Mouse (Mus musculus) liver, embryonic 12.5 days (tissue): ENCODE measurements around the gene Gm28048. TPM values are rescaled to one million over a fixed set of nuclear protein-coding genes. Genes with fewer than 3 reads are reported as not detected.
A peak's percentile ranks its signal among the peaks of the same experiment; 100 is the strongest.

Experiments
- ATAC-seq: fragments of 200-750 bp; cut with Nextera tagmentation; 2 replicates; pipeline ENCODE4 v1.8.0; 2017; ENCODE audit warnings: moderate number of reproducible peaks, mild to moderate bottlenecking, moderate library complexity
- H3K27ac ChIP-seq: fragments of 300-500 bp; sonication (generic); 2 replicates; pipeline ENCODE4 v1.5.1; 2016; ENCODE audit warnings: mild to moderate bottlenecking
- H3K27me3 ChIP-seq: fragments of 300-500 bp; sonication (generic); replicated peaks from 2 replicates; pipeline ENCODE4 v1.6.1; 2016; ENCODE audit warnings: mild to moderate bottlenecking, moderate library complexity
- H3K36me3 ChIP-seq: fragments of 300-500 bp; sonication (generic); 2 replicates; pipeline ENCODE4 v1.6.1; 2016; ENCODE audit warnings: mild to moderate bottlenecking, moderate library complexity
- H3K4me1 ChIP-seq: fragments of 300-500 bp; sonication (generic); 2 replicates; pipeline ENCODE4 v1.6.1; 2016
- H3K4me2 ChIP-seq: fragments of 300-500 bp; sonication (generic); 2 replicates; pipeline ENCODE4 v1.6.1; 2016; ENCODE audit warnings: mild to moderate bottlenecking, moderate library complexity
- H3K4me3 ChIP-seq: fragments of 300-500 bp; sonication (generic); 2 replicates; pipeline ENCODE4 v1.5.1; 2016; ENCODE audit warnings: mild to moderate bottlenecking, moderate library complexity
- H3K9ac ChIP-seq: fragments of 300-500 bp; sonication (generic); 2 replicates; pipeline ENCODE4 v1.6.1; 2016; ENCODE audit warnings: mild to moderate bottlenecking, moderate library complexity
- H3K9me3 ChIP-seq: fragments of 300-500 bp; sonication (generic); replicated peaks from 2 replicates; pipeline ENCODE4 v1.6.1; 2016; ENCODE audit warnings: mild to moderate bottlenecking, moderate library complexity
- WGBS: fragments of 180-500 bp; shearing (Covaris S2); methylation state at CpG from one replicate; pipeline ENCODE4 v1.1.7; 2016; ENCODE audit not compliant: insufficient replicate concordance; 5-methylcytosine and 5-hydroxymethylcytosine counted together
- polyA plus RNA-seq: library from polyadenylated mRNA; unstranded; fragments of >200 nt; fragmentation: Nextera tagmentation; extraction: Ambion mirVana; gene quantifications from 2 replicates; pipeline ENCODE4 v1.2.1, GENCODE M21; 2016

Gm28048 gene
- polyA plus RNA-seq = 10.2 and 10.9 TPM in 2 replicates

DNA sequence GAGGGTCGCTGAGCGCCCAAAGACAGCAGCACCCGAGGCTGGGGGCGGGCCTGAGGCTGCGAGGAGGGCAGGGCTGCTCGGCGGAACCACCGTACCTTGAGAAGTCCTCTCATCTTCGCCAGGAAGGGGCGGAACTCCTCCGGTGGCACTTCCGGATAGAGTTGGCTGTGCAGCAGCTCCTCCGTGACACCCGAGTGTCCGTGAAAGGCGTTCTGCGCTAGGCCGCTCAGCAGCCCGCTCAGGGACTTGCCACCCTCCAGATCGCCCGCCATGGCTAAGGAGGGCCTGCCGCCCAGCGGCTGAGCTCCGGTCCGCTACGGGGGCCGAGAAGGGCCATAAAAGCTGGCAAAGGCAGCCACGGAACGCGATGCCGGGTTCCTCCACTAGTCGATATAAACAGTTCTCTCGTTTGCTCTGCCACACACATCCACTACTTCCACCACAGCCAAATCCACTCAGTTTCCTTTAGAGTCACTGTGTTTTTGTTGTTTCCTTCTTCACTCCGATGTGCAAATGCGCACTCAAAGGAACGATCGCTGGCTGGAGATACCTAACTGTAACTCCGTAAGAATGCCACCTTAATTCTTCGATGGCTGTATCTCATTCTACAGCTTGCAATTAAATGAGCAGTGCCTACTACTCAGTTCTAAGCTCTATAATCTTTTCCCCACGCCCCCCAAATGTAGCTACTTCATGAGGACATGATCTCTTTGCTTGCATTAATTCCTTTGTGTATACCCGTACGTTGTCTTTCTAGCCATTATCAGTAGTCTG is at the start of gene Gm28048, which contains the start of gene Commd1:
Gm28048 (minus strand) TSS at position 107 of the 774 bp plus-strand sequence.
Commd1 (minus strand) TSS at position 399 of the 774 bp plus-strand sequence.
- peaks cover 39% of the 10 kb centered on the region for H3K4me1 ChIP-seq
- ATAC-seq = peak; percentile 92
- peak within 1 kb of the TSS; percentile 77 for H3K4me3 ChIP-seq
- H3K36me3 ChIP-seq = peaks cover 28% of the 10 kb centered on the region
- no peaks in the 10 kb centered on the region for H3K9me3 ChIP-seq
- H3K27me3 ChIP-seq = no peaks in the 10 kb centered on the region
- peak within 1 kb of the TSS; percentile 98 for H3K27ac ChIP-seq
- WGBS = 2% methylated on average over 42 of the region's 42 CpGs
- peak within 1 kb of the TSS; percentile 80 for H3K9ac ChIP-seq
- peak within 1 kb of the TSS; percentile 84 for H3K4me2 ChIP-seq

DNA sequence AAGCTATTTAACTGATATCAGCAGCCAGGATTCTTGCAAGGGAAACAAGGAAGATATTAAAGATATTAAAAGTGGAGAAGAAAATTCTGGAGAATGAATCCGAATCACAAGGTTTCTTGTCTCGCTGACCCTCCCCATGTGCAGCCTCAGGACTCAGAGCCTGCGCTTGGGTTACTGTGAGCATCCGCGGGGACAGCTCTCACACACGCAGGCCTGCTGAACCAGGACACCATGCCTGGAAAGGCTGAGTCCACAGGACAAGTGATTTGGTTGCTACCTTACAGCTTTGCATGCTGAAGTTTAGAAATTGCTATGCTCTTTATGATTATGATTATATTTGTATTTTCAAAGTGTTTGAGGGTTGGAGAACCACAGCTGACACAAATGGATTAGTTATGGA is 47.5 kb upstream of the Gm28048 start:
- WGBS = 70% methylated on average over 6 of the region's 6 CpGs
- no peaks in the 10 kb centered on the region for H3K36me3 ChIP-seq
- ATAC-seq = no peak
- H3K4me2 ChIP-seq = no peak overlapping the region
- no peak overlapping the region for H3K4me3 ChIP-seq
- H3K27ac ChIP-seq = no peak overlapping the region
- H3K27me3 ChIP-seq = no peaks in the 10 kb centered on the region
- H3K4me1 ChIP-seq = 0 out of 2 replicates have a peak, but pooled peaks cover 4% of the 10 kb centered on the region
- H3K9me3 ChIP-seq = no peaks in the 10 kb centered on the region
- H3K9ac ChIP-seq = no peak overlapping the region

DNA sequence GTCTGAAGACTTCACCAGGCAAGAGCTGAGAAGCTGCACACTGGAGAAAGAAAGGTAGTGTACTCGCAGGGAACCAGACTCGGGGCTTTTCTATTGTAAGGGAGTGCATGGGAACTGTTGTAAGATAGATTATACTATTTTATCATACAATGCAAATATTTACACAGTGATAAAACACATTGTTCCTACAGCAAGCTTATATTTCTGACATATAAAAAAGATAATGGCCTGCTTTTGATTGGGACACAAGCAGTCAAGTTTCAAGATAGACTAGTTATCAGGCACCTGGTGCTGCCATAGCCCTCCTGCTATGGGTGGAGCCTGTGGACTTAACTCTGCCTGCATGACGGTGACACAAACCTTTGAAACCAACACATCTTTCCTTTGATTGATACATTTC is 47.1 kb upstream of the Gm28048 start:
- no peak overlapping the region for H3K4me3 ChIP-seq
- H3K4me2 ChIP-seq = no peak overlapping the region
- ATAC-seq = no peak
- no peaks in the 10 kb centered on the region for H3K36me3 ChIP-seq
- no peaks in the 10 kb centered on the region for H3K27me3 ChIP-seq
- WGBS = 24% methylated on average over 3 of the region's 3 CpGs
- H3K4me1 ChIP-seq = 0 out of 2 replicates have a peak, but pooled peaks cover 4% of the 10 kb centered on the region
- no peaks in the 10 kb centered on the region for H3K9me3 ChIP-seq
- no peak overlapping the region for H3K9ac ChIP-seq
- no peak overlapping the region for H3K27ac ChIP-seq

DNA sequence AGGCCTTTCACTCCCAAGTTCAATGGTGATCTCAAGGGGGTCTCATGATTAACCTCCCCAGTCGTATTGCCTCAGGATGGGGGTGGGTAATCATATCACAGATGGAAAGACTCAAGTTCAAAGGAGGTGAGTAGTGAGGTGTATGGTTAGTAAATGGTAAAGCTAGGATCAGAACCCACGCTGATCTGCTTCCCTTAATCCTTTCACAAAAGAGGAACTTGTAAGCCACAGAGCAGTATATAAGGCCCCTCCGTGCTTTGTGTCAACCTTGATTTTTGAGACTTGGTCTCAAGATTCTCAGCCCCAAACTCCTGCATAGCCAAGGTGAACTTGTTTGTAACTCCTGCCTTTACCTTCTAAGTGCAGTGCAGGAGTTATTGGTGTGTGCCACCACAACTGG is 42.3 kb upstream of the Gm28048 start:
- no peak for ATAC-seq
- H3K36me3 ChIP-seq = no peaks in the 10 kb centered on the region
- WGBS = 32% methylated on average over 3 of the region's 3 CpGs
- H3K27me3 ChIP-seq = no peaks in the 10 kb centered on the region; the same call in 1 of the 2 replicates
- no peak overlapping the region for H3K4me3 ChIP-seq
- H3K27ac ChIP-seq = no peak overlapping the region
- H3K4me1 ChIP-seq = 0 out of 2 replicates have a peak, but pooled peaks cover 1% of the 10 kb centered on the region
- H3K9ac ChIP-seq = no peak overlapping the region
- H3K4me2 ChIP-seq = no peak overlapping the region
- no peaks in the 10 kb centered on the region for H3K9me3 ChIP-seq

DNA sequence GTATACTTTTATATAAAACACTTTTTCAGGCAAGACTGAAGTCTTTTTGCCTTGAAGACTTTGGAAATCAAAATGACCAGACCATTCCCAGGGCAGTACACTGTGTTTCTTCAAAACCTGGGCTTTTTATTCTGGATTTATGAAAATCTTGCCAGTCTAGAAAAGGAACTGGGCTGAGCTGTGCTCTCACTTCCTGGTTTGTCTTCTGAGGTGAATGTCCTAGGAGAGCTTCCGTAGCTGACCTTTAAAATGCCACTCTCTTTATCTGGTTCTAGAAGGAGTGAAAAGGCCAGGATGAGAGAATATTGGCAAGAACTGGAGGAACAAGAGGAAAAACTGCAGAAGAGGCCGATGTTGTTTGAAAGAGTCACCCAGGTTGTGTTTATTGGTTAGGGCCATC is 41.3 kb upstream of the Gm28048 start:
- Histone ChIP-seq H3K4me2 (no peak overlapping the region), H3K27ac (no peak overlapping the region), H3K4me1 (no peaks in the 10 kb centered on the region), H3K9ac (no peak overlapping the region), H3K9me3 (no peaks in the 10 kb centered on the region), H3K36me3 (no peaks in the 10 kb centered on the region; the same call in 1 of the 2 replicates), H3K4me3 (no peak overlapping the region), H3K27me3 (no peaks in the 10 kb centered on the region; the same call in 1 of the 2 replicates)
- WGBS = 74% methylated on average over 2 of the region's 2 CpGs
- ATAC-seq = no peak

DNA sequence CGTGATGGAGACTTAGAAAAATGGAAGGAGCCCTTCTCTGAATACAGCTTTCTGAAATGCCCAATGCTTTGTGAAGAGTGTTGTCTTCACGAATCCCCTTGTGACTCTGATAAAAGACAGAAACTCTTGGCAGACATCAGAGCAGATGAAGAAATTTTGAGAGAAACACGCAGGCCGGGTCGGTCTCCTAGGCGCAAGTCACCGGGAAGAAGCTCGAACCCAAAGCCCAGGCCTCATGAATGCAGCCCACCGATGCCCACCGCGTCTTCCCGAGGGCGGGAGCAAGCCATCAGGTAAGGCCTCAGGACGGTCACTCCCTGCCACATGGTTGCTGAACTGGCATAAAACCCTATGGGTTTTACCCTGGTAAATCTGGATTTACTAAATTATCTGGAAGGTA is 39.0 kb upstream of the Gm28048 start:
- 85% methylated on average over 14 of the region's 14 CpGs for WGBS
- H3K9ac ChIP-seq = no peak overlapping the region
- no peak overlapping the region for H3K4me3 ChIP-seq
- no peaks in the 10 kb centered on the region; the same call in 1 of the 2 replicates for H3K36me3 ChIP-seq
- H3K27me3 ChIP-seq = no peaks in the 10 kb centered on the region; the same call in 1 of the 2 replicates
- no peaks in the 10 kb centered on the region for H3K9me3 ChIP-seq
- H3K4me1 ChIP-seq = no peaks in the 10 kb centered on the region
- no peak overlapping the region for H3K27ac ChIP-seq
- H3K4me2 ChIP-seq = no peak overlapping the region
- no peak for ATAC-seq

DNA sequence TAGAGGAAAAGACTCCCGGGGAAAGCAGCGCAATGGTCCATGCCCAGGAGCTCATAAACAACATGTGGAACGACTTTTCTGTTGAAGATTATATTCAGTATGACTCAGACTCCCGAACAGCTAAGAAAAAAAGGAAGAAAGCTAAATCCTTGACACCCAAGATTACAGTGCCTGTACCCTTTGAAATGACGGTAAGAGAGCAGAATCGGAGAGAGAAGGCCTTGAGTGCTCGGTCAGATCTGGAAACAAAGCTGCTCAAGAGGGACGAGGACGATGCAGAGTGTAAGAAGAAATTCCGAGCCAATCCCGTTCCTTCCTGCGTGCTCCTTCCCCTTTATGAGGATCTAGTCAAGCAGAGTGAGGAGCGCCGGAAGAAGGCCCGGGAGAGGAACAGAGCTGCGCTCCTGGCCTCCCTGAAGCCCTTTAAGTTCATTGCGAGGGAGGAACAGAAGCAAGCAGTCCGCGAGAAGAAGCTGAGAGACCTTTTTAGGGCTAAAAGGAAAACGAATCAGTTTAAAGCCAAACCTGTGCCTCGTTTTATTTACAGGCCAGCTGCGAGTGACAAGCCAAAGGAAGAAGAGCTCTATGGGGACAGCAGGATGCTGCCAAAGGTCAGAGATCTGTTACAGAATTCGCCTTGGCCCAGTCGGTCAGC is 38.4 kb upstream of the Gm28048 start:
- no peak overlapping the region for H3K27ac ChIP-seq
- H3K9me3 ChIP-seq = no peaks in the 10 kb centered on the region
- no peak overlapping the region for H3K4me2 ChIP-seq
- no peak for ATAC-seq
- no peak overlapping the region for H3K4me3 ChIP-seq
- WGBS = 68% methylated on average over 24 of the region's 24 CpGs
- no peaks in the 10 kb centered on the region; the same call in 1 of the 2 replicates for H3K36me3 ChIP-seq
- H3K9ac ChIP-seq = no peak overlapping the region
- no peaks in the 10 kb centered on the region for H3K4me1 ChIP-seq
- H3K27me3 ChIP-seq = no peaks in the 10 kb centered on the region; the same call in 1 of the 2 replicates

DNA sequence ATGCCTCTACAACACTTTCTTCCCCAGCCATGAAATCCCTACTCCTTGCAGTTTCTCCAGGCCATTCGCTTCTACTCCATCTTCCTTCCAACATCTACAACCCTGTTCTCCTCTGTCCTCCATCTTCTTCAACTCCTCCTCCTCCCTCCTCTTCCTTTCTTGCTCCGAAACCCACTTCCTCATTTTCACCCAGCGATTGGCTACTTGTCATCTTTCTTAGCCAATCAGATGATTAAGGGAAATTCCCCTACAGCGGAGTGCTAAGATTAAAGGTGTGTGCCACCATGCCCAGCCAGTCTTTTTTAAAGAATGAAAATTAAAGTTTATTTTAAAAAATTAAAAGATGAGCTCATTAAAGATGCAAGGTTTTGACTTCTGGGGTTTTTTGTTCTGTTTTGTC is 36.1 kb upstream of the Gm28048 start:
- Histone ChIP-seq H3K27ac (no peak overlapping the region), H3K36me3 (no peaks in the 10 kb centered on the region; the same call in 1 of the 2 replicates), H3K9me3 (no peaks in the 10 kb centered on the region), H3K4me2 (no peak overlapping the region), H3K4me1 (no peaks in the 10 kb centered on the region), H3K27me3 (no peaks in the 10 kb centered on the region; the same call in 1 of the 2 replicates), H3K9ac (no peak overlapping the region), H3K4me3 (no peak overlapping the region)
- ATAC-seq = no peak
- WGBS = 63% methylated on average over 4 of the region's 4 CpGs

DNA sequence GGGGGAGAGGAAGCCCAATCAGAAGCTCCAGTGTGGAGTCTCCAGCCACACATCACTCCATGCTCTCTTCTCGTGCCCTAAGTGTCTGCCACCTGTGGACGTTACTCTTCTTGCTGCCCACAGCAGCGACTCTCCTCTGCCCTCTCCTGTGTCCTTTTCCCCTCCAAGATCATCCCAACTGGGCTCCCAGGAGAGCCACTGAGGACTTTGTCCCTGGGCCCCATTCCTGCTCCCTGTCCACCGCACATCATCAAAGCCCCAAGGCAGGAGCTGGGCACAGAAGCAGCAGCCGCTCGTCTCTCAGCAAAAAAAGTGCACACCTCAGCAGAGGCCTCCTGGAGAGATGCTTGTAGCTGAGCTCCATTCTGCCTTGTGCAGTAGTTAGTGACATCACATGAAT is 33.1 kb upstream of the Gm28048 start:
- Histone ChIP-seq H3K9ac (no peak overlapping the region), H3K27me3 (no peaks in the 10 kb centered on the region; the same call in 1 of the 2 replicates), H3K4me2 (no peak overlapping the region), H3K9me3 (no peaks in the 10 kb centered on the region), H3K4me1 (no peaks in the 10 kb centered on the region), H3K36me3 (no peaks in the 10 kb centered on the region; the same call in 1 of the 2 replicates), H3K27ac (no peak overlapping the region), H3K4me3 (no peak overlapping the region)
- no peak for ATAC-seq
- 70% methylated on average over 6 of the region's 6 CpGs for WGBS

DNA sequence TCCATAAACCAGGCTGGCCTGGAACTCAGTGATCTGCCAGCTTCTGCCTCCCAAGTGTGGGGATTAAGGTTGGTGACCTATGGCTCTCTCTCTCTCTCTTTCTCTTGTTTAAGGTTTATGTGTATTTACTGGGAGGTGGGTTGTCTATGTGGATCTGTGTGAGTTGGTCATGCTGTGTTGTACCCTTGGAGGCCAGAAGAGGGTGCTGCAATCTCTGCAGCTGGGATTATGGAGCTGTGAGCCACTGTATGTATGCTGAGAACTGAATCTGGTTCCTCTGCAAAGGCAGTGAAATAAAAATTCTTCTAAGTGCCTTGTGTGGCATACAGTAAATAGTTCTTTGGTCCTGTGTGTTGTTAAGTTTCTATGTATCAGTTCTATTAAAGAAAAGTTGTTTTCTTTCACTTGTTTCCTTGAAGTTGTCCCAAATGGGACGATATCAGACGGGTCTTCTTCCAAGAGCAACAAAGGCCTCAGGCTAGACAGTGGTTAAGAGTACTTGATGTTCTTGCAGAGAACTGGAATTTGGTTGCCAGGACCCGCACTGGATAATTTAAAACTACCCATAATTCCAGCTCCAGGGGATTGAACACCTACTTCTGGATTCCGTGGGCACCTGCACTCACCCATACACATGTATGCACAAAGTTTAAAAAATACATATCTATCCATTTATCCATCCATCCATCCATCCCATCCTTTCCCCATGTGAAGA is 31.8 kb upstream of the Gm28048 start:
- H3K9ac ChIP-seq = no peak overlapping the region
- no peak overlapping the region for H3K4me3 ChIP-seq
- H3K4me2 ChIP-seq = no peak overlapping the region
- no peaks in the 10 kb centered on the region; the same call in 1 of the 2 replicates for H3K36me3 ChIP-seq
- H3K4me1 ChIP-seq = peaks cover 6% of the 10 kb centered on the region; the same call in 1 of the 2 replicates
- WGBS = 68% methylated on average over 4 of the region's 4 CpGs
- H3K27me3 ChIP-seq = no peaks in the 10 kb centered on the region
- H3K27ac ChIP-seq = no peak overlapping the region
- H3K9me3 ChIP-seq = no peaks in the 10 kb centered on the region
- peak; percentile 47; the same call in 1 of the 2 replicates for ATAC-seq

DNA sequence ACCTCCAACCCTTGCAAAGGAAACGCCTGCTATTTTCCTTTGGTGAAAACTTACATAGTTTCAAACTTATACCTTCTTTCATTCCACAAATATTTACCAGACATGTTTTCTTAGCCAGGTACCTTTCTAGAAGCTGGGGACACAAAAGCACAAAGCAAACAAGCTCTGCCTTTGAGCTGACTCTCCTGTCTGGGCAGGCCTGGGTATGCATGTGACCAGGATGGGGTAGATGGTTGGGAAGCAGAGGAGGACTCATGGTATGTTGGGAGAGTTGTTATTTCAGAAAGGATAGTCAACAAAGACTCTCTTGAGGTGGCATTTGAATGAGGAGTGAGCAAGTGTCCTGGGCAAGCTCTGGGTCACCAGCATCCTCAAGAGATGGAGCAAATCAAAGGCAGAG is 31.2 kb upstream of the Gm28048 start:
- H3K9ac ChIP-seq = no peak overlapping the region
- peaks cover 9% of the 10 kb centered on the region; the same call in 1 of the 2 replicates for H3K4me1 ChIP-seq
- H3K36me3 ChIP-seq = no peaks in the 10 kb centered on the region
- H3K27ac ChIP-seq = no peak overlapping the region
- no peak overlapping the region for H3K4me3 ChIP-seq
- H3K4me2 ChIP-seq = no peak overlapping the region
- 63% methylated on average over 1 of the region's 1 CpGs for WGBS
- no peaks in the 10 kb centered on the region for H3K27me3 ChIP-seq
- ATAC-seq = no peak
- no peaks in the 10 kb centered on the region for H3K9me3 ChIP-seq
